Mouse (Mus musculus) adrenal gland, postnatal 4 days (tissue): ENCODE data around the gene Olfr201. TPM values are rescaled to one million over a fixed set of nuclear protein-coding genes. Genes with fewer than 3 reads are reported as not detected.
"Not testable (repeated sequence)": the region's sequence is repeated elsewhere in the genome, so short reads cannot be mapped to it uniquely, and the experiment has no call there.

Source experiments
- DNase-seq, 2 experiments: peaks; one replicate each; pipeline ENCODE4 v3.0.0; 2021 to 2022; ENCODE audit warnings: low spot score in 2 of 2, mixed read lengths in 2 of 2
- long read RNA-seq, 2 experiments: library from polyadenylated mRNA; stranded (forward); transcript quantifications; one replicate each; pipeline ENCODE4 v2.0.0; 2021
- total RNA-seq, 2 experiments: library from RNA; stranded (reverse); gene quantifications; 2 replicates each; pipeline ENCODE4 v1.2.3; 2021

Olfr201 gene
- total RNA-seq, result not detected
- long read RNA-seq, experiment 1, result 0 reads
- long read RNA-seq, experiment 2, result 0 reads

DNA sequence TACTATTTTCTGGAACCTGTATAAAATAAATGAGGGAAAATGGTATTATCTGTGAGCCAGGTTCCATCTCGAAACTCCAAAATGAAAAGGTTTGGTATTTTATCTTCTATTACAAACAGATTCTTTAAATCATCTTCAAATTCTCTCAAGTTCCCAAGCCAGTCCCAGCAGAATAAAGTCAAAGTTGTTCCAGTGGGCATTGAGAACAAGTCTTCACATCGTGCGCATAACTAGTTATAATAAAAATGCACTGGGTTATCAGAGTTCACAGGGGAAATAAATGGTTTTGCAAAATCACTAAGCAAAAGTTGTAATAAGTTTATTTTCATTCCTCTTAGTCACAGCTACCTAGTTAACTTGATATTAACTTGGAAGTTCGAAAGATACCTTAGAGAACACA lies at the start of gene Olfr201:
Olfr201 (minus strand) TSS at position 101 of the 400 bp plus-strand sequence.
- not testable (repeated sequence) for DNase-seq

- DNase-seq, result no peak
These were observed 45.7 kb upstream of the Olfr201 start, which contains the start of gene Olfr204 for GRCm38 (mm10) chr16:59318148-59318547. Gene Olfr204 (minus strand): TSS chr16:59318248.

- DNase-seq, result no peak
These were observed 26.1 kb upstream of the Olfr201 start, which contains the start of gene Olfr203 for GRCm38 (mm10) chr16:59298581-59298980. Gene Olfr203 (plus strand): TSS chr16:59298881.

GRCm38 (mm10) chr16:59287576-59287975 lies 15.1 kb upstream of the Olfr201 start:
- DNase-seq, result not testable (repeated sequence)

GRCm38 (mm10) chr16:59286693-59287092 lies 14.3 kb upstream of the Olfr201 start, which contains the start of gene Olfr202:
Gene Olfr202 (minus strand): TSS chr16:59286793.
- no peak for DNase-seq

DNA sequence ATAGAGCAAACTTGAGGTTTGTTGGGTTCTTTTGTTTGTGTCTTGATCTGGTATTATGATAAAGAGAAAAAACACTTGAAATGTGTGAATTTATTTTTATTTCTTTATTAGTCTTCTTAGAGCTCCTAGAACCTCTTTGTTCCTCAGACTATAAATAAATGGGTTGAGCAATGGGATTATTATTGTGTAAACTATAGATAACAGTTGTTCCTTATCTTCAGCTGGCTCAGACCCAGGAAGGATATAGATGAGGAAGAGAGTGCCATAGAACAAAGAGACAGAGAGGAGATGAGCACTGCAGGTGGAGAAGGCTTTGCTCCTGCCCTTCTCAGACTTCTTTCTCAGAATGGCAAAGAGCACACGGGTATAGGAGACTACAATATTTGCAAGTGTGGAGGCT lies 11.0 kb upstream of the Olfr201 start:
- no peak for DNase-seq

DNA sequence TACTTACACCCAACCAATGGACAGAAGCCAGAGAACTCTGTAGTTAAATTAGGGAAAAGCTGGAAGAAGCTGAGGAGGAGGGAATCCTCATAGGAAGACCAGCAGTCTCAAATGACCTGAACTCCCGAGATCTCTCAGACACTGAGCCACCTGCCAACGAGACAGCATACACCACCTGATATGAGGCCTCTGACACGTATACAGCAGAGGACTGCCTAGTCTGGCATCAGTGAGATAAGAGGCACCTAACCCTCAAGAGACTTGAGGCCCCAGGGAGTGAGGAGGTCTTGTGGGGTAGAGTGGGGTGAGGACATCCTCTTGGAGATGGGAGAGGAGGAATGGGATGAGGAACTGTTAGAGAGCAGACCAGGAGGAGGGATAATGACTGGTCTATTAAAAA lies 8.1 kb upstream of the Olfr201 start:
- no peak for DNase-seq

DNA sequence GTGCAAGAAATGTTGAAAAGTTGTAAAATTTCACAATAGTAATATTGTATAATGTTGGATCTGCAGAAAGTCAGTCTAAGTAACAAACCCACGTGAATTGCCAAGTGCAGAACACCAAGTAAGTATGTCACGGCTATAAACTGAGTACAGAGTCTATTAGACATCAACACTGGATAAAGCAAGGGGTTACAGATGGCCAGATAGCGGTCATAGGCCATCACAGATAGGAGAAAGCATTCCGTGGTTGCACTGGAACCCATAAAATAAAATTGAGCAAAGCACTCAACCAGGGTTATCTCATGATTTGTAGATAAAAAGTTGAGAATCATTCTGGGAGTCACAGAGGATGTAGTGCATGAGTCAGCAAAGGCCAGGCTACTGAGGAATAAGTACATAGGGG lies 3.3 kb downstream of the Olfr201 start:
- not testable (repeated sequence) for DNase-seq

- DNase-seq, result no peak
These were observed 22.7 kb downstream of the Olfr201 start for GRCm38 (mm10) chr16:59249684-59250083.

DNA sequence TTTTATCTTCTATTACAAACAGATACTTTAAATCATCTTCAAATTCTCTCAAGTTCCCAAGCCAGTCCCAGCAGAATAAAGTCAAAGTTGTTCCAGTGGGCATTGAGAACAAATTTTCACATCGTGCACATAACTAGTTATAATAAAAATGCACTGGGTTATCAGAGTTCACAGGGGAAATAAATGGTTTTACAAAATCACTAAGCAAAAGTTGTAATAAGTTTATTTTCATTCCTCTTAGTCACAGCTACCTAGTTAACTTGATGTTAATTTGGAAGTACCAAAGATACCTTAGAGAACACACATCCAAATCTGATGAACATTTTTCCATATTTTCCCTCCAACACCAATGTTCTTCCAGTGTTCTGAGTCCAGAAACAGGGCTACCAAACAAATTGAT lies 52.8 kb downstream of the Olfr201 start, which contains the start of gene Olfr199:
Olfr199 (minus strand) TSS at position 101 of the 400 bp plus-strand sequence.
- not testable (repeated sequence) for DNase-seq

GRCm38 (mm10) chr16:59217861-59218260 lies 54.6 kb downstream of the Olfr201 start:
- not testable (repeated sequence) for DNase-seq

Other genes with a start within 250 kb of the Olfr201 start
- gene Olfr186, start 242.3 kb downstream of the Olfr201 start, total RNA-seq, result not detected
- gene Olfr187, start 232.9 kb downstream of the Olfr201 start, total RNA-seq, result not detected
- gene Olfr190, start 194.6 kb downstream of the Olfr201 start, total RNA-seq, result not detected
- not detected for gene Olfr191, start 182.8 kb downstream of the Olfr201 start, total RNA-seq
- gene Olfr193, start 160.8 kb downstream of the Olfr201 start, total RNA-seq, result not detected
- not detected for gene Olfr194, start 151.6 kb downstream of the Olfr201 start, total RNA-seq
- gene Olfr195, start 125.6 kb downstream of the Olfr201 start, total RNA-seq, result not detected
- gene Olfr196, start 102.2 kb downstream of the Olfr201 start, total RNA-seq, result not detected
- gene Olfr198, start 69.1 kb downstream of the Olfr201 start, total RNA-seq, result not detected
- not detected for gene Olfr199, start 52.9 kb downstream of the Olfr201 start, total RNA-seq
- gene Olfr202, start 14.2 kb upstream of the Olfr201 start, total RNA-seq, result not detected
- not detected for gene Olfr203, start 26.2 kb upstream of the Olfr201 start, total RNA-seq
- under 1 TPM in 1 of 2 experiments, not detected in 1; 0.06 TPM for gene Olfr204, start 45.6 kb upstream of the Olfr201 start, total RNA-seq
- not detected for gene Olfr205, start 58.5 kb upstream of the Olfr201 start, total RNA-seq
- gene Olfr206, start 76.6 kb upstream of the Olfr201 start, total RNA-seq, result not detected
- gene Olfr209, start 91.4 kb upstream of the Olfr201 start, total RNA-seq, result not detected
- gene Gabrr3, start 134.7 kb upstream of the Olfr201 start, total RNA-seq, result not detected
- gene Riox2, start 199.1 kb upstream of the Olfr201 start, total RNA-seq, result 10 to 100 TPM; 18.1 to 20.5 TPM